Mouse (Mus musculus) liver, embryonic 14.5 days (tissue): ENCODE measurements around the gene Cct8l1. TPM values are rescaled to one million over a fixed set of nuclear protein-coding genes. Genes with fewer than 3 reads are reported as not detected.

Experiments
- ATAC-seq: fragments of 200-750 bp; cut with Nextera tagmentation; 2 replicates; pipeline ENCODE4 v1.8.0; 2017; ENCODE audit warnings: moderate number of reproducible peaks, mild to moderate bottlenecking, moderate library complexity; ENCODE audit not compliant: insufficient read depth
- DNase-seq, 3 experiments: peaks; one replicate each; pipeline ENCODE4 v3.0.0-alpha.2; 2012 to 2013; ENCODE audit warnings: low read depth in 3 of 3, low spot score in 3 of 3
- H3K27ac ChIP-seq: fragments of 300-500 bp; sonication (generic); 2 replicates; pipeline ENCODE4 v1.5.1; 2014; ENCODE audit warnings: moderate library complexity, mild to moderate bottlenecking, control low read depth, inconsistent platforms
- H3K27me3 ChIP-seq: fragments of 300-500 bp; sonication (generic); 2 replicates; pipeline ENCODE4 v1.6.1; 2014; ENCODE audit warnings: mild to moderate bottlenecking, low read length, moderate library complexity; ENCODE audit not compliant: control insufficient read depth, insufficient read depth
- H3K36me3 ChIP-seq: fragments of 300-500 bp; sonication (generic); replicated peaks from 2 replicates; pipeline ENCODE4 v1.6.1; 2014; ENCODE audit warnings: low read depth; ENCODE audit not compliant: control insufficient read depth, insufficient read depth
- H3K4me1 ChIP-seq, 2 experiments: fragments of 200-500 bp in 1 of 2; fragments of 300-500 bp in 1 of 2; sonication (generic) in 1 of 2; replicated peaks; 2 replicates each; pipeline ENCODE4 v1.6.1; 2012 to 2014; ENCODE audit warnings: antibody characterized with exemption in 1 of 2, inconsistent platforms in 1 of 2, low read length in 1 of 2; ENCODE audit not compliant: control insufficient read depth in 2 of 2, insufficient read depth in 2 of 2
- H3K4me2 ChIP-seq: fragments of 300-500 bp; sonication (generic); 2 replicates; pipeline ENCODE4 v1.6.1; 2014; ENCODE audit warnings: low read depth, mild to moderate bottlenecking, control low read depth, moderate library complexity
- H3K4me3 ChIP-seq, 2 experiments: fragments of 200-500 bp in 1 of 2; fragments of 300-500 bp in 1 of 2; sonication (generic) in 1 of 2; 2 replicates each; pipeline ENCODE4 v1.5.1; 2012 to 2014; ENCODE audit warnings: low read depth in 2 of 2, low read length in 2 of 2, mild to moderate bottlenecking in 2 of 2, control low read depth in 1 of 2, inconsistent platforms in 1 of 2, moderate library complexity in 1 of 2; ENCODE audit not compliant: insufficient read depth in 1 of 2
- H3K9ac ChIP-seq: fragments of 300-500 bp; sonication (generic); replicated peaks from 2 replicates; pipeline ENCODE4 v1.6.1; 2014; ENCODE audit warnings: mild to moderate bottlenecking, control low read depth, moderate library complexity
- H3K9me3 ChIP-seq: fragments of 300-500 bp; sonication (generic); 2 replicates; pipeline ENCODE4 v1.6.1; 2016; ENCODE audit warnings: low read length, mixed read lengths; ENCODE audit not compliant: control insufficient read depth
- CTCF ChIP-seq: IDR thresholded peaks from 2 replicates; pipeline ENCODE4 v1.5.1; 2016; ENCODE audit warnings: antibody characterized with exemption, low read depth, control low read depth
- EP300 ChIP-seq: IDR thresholded peaks from 2 replicates; pipeline ENCODE4 v1.6.1; 2016; ENCODE audit warnings: antibody characterized with exemption, low read depth
- WGBS: fragments of 180-500 bp; shearing (Covaris S2); extraction: QIAGEN DNeasy Blood & Tissue Kit; methylation state at CpG from one replicate; pipeline ENCODE4 v1.1.7; 2014; ENCODE audit not compliant: insufficient replicate concordance; 5-methylcytosine and 5-hydroxymethylcytosine counted together
- polyA plus RNA-seq, 2 experiments: library from polyadenylated mRNA; depleted of rRNA in 1 of 2; stranded (reverse) in 1 of 2; unstranded in 1 of 2; fragments of >200 nt; fragmentation: Nextera tagmentation in 1 of 2; extraction: Ambion mirVana in 1 of 2; gene quantifications; 2 replicates each; pipeline versions ENCODE4 v1.2.1 to v1.2.3; 2012 to 2014

The Cct8l1 gene
- polyA plus RNA-seq, 2 experiments = not detected

- Histone ChIP-seq H3K4me3 (peak overlapping the region; percentile 95 to 97), H3K9me3 (no peaks in the 10 kb centered on the region), H3K9ac (peak overlapping the region; percentile 99), H3K27me3 (no peaks in the 10 kb centered on the region), H3K4me2 (peak overlapping the region; percentile 99), H3K27ac (peak overlapping the region; percentile 83), H3K4me1 (peaks cover 9 to 12% of the 10 kb centered on the region in 2 experiments), H3K36me3 (no peaks in the 10 kb centered on the region)
- ATAC-seq (no peak), DNase-seq (peak; percentile 12 to 39 (median 26))
- TF ChIP-seq EP300 = no peak
- TF ChIP-seq CTCF = no peak
- WGBS = under 1% methylated on average over 10 of the region's 10 CpGs
These were observed 18.5 kb upstream of the Cct8l1 start for GRCm38 (mm10) chr5:25497369-25497719.

DNA sequence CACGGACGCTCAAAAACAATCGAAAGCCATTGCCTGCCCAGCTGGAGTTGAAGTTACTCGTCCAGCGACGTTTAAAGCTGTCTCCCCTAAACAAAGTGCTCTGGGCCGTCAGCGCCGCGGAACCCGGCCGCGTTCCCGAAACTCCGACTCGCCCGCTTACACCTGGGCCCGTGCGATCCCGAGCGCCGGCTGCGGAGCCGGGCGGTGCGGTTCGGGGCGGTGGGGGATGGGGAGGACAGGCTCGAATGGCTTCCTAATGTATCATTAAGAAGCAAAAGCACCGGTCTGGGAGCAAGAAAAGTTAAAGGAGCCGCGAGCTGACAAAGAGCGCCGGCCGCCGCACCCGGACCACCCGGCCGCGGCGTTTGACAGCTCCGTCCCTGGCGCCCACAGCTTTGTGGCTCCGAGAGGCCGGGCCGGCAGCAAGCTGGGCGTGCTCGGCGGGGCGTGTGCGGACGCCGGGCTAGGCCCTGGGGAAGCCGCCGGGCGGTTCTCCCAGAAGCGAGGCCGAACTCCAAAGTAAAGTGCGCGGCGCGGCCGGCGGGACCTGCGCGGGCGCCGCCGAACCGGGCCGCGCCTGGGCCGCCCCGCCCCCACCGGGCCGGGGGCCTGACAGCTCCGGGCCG lies 18.0 kb upstream of the Cct8l1 start:
- Histone ChIP-seq H3K9me3 (no peaks in the 10 kb centered on the region), H3K27me3 (no peaks in the 10 kb centered on the region), H3K36me3 (no peaks in the 10 kb centered on the region), H3K4me2 (peak overlapping the region; percentile 99), H3K27ac (peak overlapping the region; percentile 83), H3K9ac (peak overlapping the region; percentile 99), H3K4me3 (peak overlapping the region; percentile 95 to 97), H3K4me1 (peaks cover 9 to 12% of the 10 kb centered on the region in 2 experiments)
- TF ChIP-seq CTCF (no peak), EP300 (no peak)
- WGBS = under 1% methylated on average over 62 of the region's 78 CpGs
- peak; percentile 39 to 48 (median 45) for DNase-seq
- ATAC-seq = peak; percentile 57

DNA sequence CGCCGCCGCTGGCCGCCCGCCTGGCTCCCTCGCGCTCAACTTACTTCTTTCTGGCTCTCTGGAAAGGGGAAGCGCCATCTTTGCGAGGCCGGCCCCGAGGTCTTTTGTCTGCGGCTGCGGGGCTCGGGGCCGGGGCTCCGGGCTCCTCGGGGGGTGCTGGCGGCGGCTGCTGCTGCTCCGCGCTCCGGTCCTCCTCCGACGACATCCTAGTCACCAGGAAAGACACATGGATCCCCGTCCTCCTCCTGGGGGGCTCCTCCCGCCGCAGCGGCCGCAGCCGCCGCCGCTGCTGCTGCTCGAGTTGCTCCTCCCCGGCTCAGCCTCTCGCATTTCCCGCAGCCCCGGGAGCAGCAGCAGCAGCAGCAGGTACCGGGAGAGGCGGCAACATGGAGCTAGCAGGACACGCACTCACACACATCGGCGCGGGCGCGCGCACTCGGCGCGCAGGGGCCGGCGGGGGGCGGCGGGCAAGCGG lies 17.5 kb upstream of the Cct8l1 start, which contains the start of gene Kmt2c:
Kmt2c (minus strand) TSS at position 438 of the 475 bp plus-strand sequence.
- no peaks in the 10 kb centered on the region for H3K9me3 ChIP-seq
- ATAC-seq (peak; percentile 3; the same call in 1 of the 2 replicates), DNase-seq (peak; percentile 59 to 64 (median 61))

GRCm38 (mm10) chr5:25498821-25499422 lies 16.9 kb upstream of the Cct8l1 start:
- Histone ChIP-seq H3K4me3 (peak overlapping the region; percentile 57 to 97), H3K9me3 (no peaks in the 10 kb centered on the region), H3K9ac (peak overlapping the region; percentile 99), H3K36me3 (no peaks in the 10 kb centered on the region), H3K4me1 (peaks cover 7 to 12% of the 10 kb centered on the region in 2 experiments), H3K27ac (peak overlapping the region; percentile 100), H3K4me2 (peak overlapping the region; percentile 99), H3K27me3 (no peaks in the 10 kb centered on the region)
- peak; percentile 60 to 61 (median 60) for DNase-seq
- TF ChIP-seq EP300 = no peak
- no peak for TF ChIP-seq CTCF
- under 1% methylated on average over 66 of the region's 87 CpGs for WGBS
- ATAC-seq = peak; percentile 74

More for the DNA sequence above, 17.5 kb upstream of the Cct8l1 start, which contains the start of gene Kmt2c:
- peak within 1 kb of the TSS; percentile 95 to 97 for H3K4me3 ChIP-seq
- H3K27me3 ChIP-seq = no peaks in the 10 kb centered on the region
- TF ChIP-seq CTCF (no peak), EP300 (no peak)
- WGBS = under 1% methylated on average over 46 of the region's 54 CpGs
- peaks cover 8 to 12% of the 10 kb centered on the region in 2 experiments for H3K4me1 ChIP-seq
- no peaks in the 10 kb centered on the region for H3K36me3 ChIP-seq
- H3K9ac ChIP-seq = peak within 1 kb of the TSS; percentile 99
- peak within 1 kb of the TSS; percentile 100 for H3K27ac ChIP-seq
- H3K4me2 ChIP-seq = peak within 1 kb of the TSS; percentile 99
